In genomic region chr14:21830876-21831767, GRCm38 (mm10) we compare ENCODE assay signal across 8 mouse cellular contexts. TPM values are rescaled to one million over a fixed set of nuclear protein-coding genes. Genes with fewer than 3 reads are reported as not detected.
DNase-seq lines count a peak whose midpoint lies in the region; ATAC-seq lines count a peak whose summit lies in the region.

No protein-coding gene starts in this region.

- intact Hi-C loops in gastrocnemius, postnatal 14 days (cut with DNase I; ENCODE audit: low total_unique reads), result no loop called here
- intact Hi-C loops in left cerebral cortex, postnatal 10 days (cut with DNase I), result loop anchor here (5.0 kb wide), 1 partner anchor 79 kb away; the partner anchor contains the start of genes Dusp13 and Samd8

- peak; percentile 96 to 97 for DNase-seq in adrenal gland, adult 18-20 months (ENCODE audit: low spot score in 2 of 2)
- DNase-seq in embryo, embryonic 10.5 days (ENCODE audit: low spot score), result peak; percentile 96
- peak; percentile 97 for DNase-seq in gastrocnemius, postnatal 14 days
- DNase-seq in left cerebral cortex, postnatal 10 days (ENCODE audit: extremely low spot score in 1 of 2, low spot score in 2 of 2), result peak; percentile 93 to 98
- peak; percentile 97 for DNase-seq in right cerebral cortex, postnatal 10 days (ENCODE audit: low spot score in 2 of 2)
- DNase-seq in urinary bladder, postnatal 14 days (ENCODE audit: low spot score), result peak; percentile 97

- ATAC-seq in inflammation-experienced regulatory T-cells, adult 6 months, result peak; percentile 94
- peak; percentile 88 for ATAC-seq in megakaryocyte progenitor cell, adult 5-6 weeks (replicated peaks; ENCODE audit: poor library complexity)

RNA-seq across cellular contexts. Expression of gene Vdac2, which starts 6.1 kb away (rescaled TPM):
- total RNA-seq in adrenal gland, adult 18-20 months (2021), result 100 to 1,000 TPM; 205 to 245 TPM
- 100 to 1,000 TPM; 298 to 320 TPM for total RNA-seq in gastrocnemius, postnatal 14 days (2021)
- 100 to 1,000 TPM; 242 to 259 (median 244) TPM for polyA plus RNA-seq in inflammation-experienced regulatory T-cells, adult 6 months (2017; shearing (Covaris generic))
- 100 to 1,000 TPM; 210 to 217 TPM for total RNA-seq in left cerebral cortex, postnatal 10 days (2021)
- total RNA-seq in megakaryocyte progenitor cell, adult 5-6 weeks (2015), result 468 and 477 TPM in 2 replicates
- total RNA-seq in megakaryocyte progenitor cell, adult 5-6 weeks (2017), result 395 and 402 TPM in 2 replicates

RNA-seq across cellular contexts. Expression of gene Comtd1, which starts 17.7 kb away (rescaled TPM):
- 10 to 100 TPM; 60.4 to 63.9 TPM for total RNA-seq in adrenal gland, adult 18-20 months (2021)
- 1 to 10 TPM; 6.1 to 9.7 TPM for total RNA-seq in gastrocnemius, postnatal 14 days (2021)
- 10 to 100 TPM; 15.0 to 21.0 (median 18.2) TPM for polyA plus RNA-seq in inflammation-experienced regulatory T-cells, adult 6 months (2017; shearing (Covaris generic))
- total RNA-seq in left cerebral cortex, postnatal 10 days (2021), result 10 to 100 TPM; 37.7 to 40.8 TPM
- 40.7 and 50.8 TPM in 2 replicates for total RNA-seq in megakaryocyte progenitor cell, adult 5-6 weeks (2015)
- total RNA-seq in megakaryocyte progenitor cell, adult 5-6 weeks (2017), result 23.5 and 30.2 TPM in 2 replicates

Comparison
In these comparisons a context has a peak if more than half of its experiments do, and no peak if none do; other contexts are left out.
1. Peak in every context shown above with its lines: DNase-seq and ATAC-seq.